Mouse (Mus musculus) ES-E14 (cell line): Measurements from ENCODE around the gene Cdc42bpb.

Experiments used
- CHD2 ChIP-seq: IDR thresholded peaks from 2 replicates; pipeline ENCODE4 v1.6.1; 2014; ENCODE audit warnings: mild to moderate bottlenecking, low read depth, low read length, inconsistent platforms
- HCFC1 ChIP-seq: IDR thresholded peaks from 2 replicates; pipeline ENCODE4 v1.6.1; 2012; ENCODE audit warnings: low read length, inconsistent platforms, borderline replicate concordance; ENCODE audit not compliant: insufficient read depth

GRCm38 (mm10) chr12:111293025-111293424, 84.5 kb downstream of the Cdc42bpb start:
- no peak for TF ChIP-seq CHD2
- TF ChIP-seq HCFC1: no peak
